Mouse (Mus musculus): ENCODE results near the gene Sp110. TPM values are rescaled to one million over a fixed set of nuclear protein-coding genes. Genes with fewer than 3 reads are reported as not detected.
"Not testable (repeated sequence)": the region's sequence is repeated elsewhere in the genome, so short reads cannot be mapped to it uniquely, and the experiment has no call there.

The Sp110 gene
- polyA plus RNA-seq, 1 experiment = 0.67 TPM

GRCm38 (mm10) chr1:85555261-85555660, 43.4 kb downstream of the Sp110 start:
- DNase-seq (ENCODE audit: low read depth) = not testable (repeated sequence)

- not testable (repeated sequence) for DNase-seq (ENCODE audit: low read depth)
Measured at GRCm38 (mm10) chr1:85546442-85546841, 52.2 kb downstream of the Sp110 start.

GRCm38 (mm10) chr1:85543818-85544217, 54.8 kb downstream of the Sp110 start:
- DNase-seq (ENCODE audit: low read depth) = not testable (repeated sequence)

GRCm38 (mm10) chr1:85528451-85529110, 70.0 kb downstream of the Sp110 start:
- DNase-seq (ENCODE audit: low read depth) = peak; percentile 0

Other genes with a start within 250 kb of the Sp110 start
- not detected in 2 replicates for gene G530012D18Rik, start 23.1 kb downstream of the Sp110 start, polyA plus RNA-seq (2012; rRNA removed)
- 0.16 and 0.48 TPM in 2 replicates for gene Sp140, start 1.6 kb upstream of the Sp110 start, polyA plus RNA-seq (2012; rRNA removed)
- gene Sp100, start 51.2 kb upstream of the Sp110 start, polyA plus RNA-seq (2012; rRNA removed) = 0.11 and 0.52 TPM in 2 replicates
- 0.67 and 0.75 TPM in 2 replicates for gene A630001G21Rik, start 179.8 kb upstream of the Sp110 start, polyA plus RNA-seq (2012; rRNA removed)
- 109 and 118 TPM in 2 replicates for gene Cab39, start 194.6 kb upstream of the Sp110 start, polyA plus RNA-seq (2012; rRNA removed)